Mouse (Mus musculus): ENCODE measurements around the gene Bpi.
A peak's percentile ranks its signal among the peaks of the same experiment; 100 is the strongest.

Gene Bpi

DNA sequence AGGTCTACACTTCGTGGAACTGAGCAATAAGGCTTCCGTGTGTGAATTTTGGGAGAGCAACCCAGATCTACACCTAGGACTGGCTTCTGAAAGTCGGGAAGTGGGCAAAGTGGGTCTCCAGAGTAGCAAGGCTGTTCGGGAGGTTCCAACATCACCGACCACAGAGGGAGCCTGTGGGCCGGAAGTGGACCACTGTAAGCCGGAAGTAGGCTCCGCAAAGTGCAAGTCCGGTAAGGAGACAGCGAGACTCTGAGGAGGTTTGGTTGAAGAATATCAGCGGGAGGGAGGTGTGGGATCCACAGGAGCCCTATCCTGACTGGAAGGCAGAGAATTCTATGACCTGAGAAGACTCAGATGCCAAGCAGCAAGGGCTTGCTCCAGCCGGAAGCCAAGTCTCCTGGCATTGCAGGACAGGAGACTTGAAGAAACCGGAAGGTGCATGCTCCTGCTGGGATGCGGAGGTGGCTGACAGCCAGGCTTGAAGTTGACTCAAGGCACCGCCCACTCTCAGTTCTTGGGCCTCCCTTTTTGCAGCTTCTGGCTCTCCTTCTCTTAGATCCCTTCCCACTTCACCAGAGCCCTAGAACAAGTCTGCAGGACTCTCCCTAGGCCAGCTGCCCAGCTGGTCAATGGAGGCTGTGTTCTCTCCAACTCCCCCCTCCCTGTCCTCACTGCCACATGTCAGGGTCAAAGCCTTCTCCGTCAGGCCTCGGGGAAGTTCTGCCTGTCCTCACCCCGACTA, 14.6 kb upstream of the Bpi start:
- peak; percentile 26 for DNase-seq

DNA sequence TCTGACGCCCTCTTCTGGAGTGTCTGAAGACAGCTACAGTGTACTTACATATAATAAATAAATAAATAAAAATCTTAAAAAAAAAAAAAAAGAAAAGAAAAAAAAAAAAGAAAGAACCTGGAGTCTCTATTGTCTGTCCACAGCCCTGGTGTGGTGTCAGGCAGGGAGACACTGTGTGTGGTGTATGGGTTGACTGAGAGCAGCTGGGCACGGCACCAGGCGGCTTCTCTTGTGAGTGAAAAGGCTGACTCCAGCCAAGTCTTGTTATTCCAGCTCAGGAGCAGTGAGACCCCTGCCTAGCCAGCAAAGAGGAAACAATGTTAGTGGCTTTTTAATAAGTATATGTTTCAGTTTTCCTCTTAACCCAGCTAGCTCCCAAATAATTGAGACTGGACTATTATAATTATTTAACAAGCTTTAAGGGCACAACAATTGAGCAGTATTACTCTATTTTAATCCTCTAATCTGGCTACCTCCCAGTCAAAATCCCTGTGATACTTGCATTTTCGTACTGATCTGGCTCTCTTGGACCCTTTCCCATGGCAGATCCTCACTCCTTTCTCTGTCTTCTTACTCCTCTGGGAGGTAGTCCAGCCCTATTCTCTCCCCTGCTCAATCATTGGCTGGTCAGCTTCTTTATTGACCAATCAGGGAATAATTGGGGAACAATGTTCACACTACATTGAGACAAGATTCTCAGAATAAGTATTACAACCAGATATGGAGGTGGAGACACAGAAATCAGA, 12.6 kb upstream of the Bpi start:
- DNase-seq, result no peak

DNA sequence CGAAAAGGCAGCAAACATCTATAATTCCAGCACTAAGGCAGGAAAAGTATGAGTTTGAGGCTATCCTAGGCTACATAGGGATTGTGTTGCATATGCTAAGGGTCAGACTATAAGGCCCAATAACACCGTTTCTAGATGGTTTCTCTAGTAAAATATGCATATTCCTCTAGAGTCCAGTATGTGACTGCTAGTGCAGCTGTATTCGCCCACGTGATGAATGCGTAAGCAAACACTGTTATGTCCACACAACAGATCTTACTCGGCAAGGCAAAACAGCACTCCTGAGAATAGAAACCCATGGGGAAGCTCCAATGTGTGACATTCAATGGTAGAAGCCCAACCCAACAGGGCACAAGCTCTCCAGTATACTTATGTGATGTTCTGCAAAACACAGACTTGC, 10.0 kb upstream of the Bpi start:
- DNase-seq, result no peak

DNA sequence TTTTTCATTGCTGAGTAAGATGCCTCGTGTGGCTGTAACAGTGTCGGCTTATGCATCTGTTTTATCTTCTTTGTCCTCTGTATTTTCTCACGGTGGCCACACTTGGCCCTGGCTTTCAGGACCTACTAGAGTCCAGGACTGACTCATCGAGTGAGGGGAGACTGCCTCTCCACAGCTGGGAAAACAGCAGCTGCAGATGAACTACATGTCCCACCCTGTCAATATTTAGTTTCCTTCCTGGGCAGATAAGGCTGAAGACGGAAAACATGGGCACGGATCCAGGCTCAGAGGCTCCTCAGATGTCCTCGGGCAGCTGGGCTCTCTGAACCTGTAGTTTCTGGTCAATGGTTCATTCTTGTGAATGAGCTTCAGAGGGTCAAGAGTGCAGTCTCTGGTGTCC, 9.6 kb upstream of the Bpi start:
- no peak for DNase-seq

DNA sequence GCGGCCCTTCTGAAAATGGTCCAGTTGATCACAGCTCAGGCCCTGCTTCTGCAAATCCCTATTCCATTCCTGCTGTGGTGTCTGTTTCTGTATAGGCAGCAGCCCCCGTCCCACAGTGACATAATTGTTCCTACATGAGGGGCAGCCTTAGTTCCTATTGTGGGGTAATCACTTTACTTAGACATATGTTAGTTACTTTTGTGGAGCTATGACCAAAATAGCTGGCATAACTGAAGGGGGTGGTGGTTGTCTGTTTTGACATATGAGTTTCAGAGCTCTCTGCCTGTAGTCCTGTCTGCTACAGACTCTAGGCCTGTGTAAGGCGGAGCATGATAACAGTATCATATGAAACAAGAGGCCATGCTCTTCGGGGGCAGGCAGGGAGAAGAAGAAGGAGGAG, 7.3 kb upstream of the Bpi start:
- peak; percentile 23 for DNase-seq

DNA sequence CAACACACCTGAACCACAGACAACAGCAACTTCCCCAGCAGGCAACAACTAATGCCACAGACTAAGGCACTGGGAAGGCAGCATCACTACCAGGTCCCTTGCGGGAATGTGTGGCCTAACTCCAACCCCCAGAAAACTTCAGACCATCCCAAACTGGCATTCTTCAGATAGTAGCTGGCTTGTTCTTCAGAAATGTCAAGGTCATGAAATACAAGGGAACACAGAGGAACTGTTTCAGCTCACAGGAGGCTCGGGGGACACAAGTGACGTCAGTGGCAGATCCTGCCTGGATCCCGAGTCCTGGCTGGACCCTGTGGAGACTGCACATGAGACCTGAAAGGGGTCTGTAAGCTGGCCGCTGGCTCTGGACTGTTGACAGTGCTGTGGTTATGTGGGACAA, 4.1 kb upstream of the Bpi start:
- DNase-seq, result no peak

DNA sequence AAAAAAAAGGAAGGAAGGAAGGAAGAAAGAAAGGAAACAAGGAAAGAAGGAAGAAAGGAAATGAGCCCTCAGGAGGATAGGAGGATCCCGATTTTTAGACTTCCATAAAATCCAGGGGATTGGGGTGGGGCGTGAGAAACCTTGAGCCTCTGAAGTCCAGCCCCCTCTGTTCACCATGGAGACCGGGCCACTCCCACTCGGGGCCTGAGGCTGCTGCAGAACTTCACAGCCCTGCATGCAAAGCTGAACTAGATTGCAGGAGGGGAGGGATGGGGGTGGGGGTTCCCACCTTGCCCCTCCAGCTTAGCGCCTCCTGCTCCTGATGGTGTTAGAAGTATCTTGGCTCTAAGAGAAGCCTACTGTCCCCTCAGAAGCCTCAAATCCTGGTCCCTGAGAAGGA, 1.0 kb upstream of the Bpi start:
- DNase-seq, result no peak

DNA sequence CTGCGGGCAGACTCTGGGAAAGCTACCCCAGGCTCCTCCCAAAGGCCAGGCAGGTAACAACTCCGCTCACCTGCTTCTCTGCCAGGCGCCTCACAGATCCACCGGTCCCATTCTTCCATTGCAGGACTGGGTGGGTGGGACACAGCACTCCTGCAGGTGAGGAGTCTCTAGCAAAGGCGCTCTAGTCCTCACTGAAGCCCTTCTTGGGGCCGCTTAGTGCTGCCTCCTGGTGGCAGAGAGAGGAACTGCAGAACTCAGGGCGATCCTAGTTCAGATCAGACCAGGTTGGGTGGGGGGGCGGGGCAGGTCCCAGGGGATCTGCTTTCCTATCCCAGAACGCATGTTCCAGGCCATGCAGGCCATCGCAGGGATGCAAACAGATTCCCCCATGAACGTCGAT, 887 bp downstream of the Bpi start:
- DNase-seq, result no peak

DNA sequence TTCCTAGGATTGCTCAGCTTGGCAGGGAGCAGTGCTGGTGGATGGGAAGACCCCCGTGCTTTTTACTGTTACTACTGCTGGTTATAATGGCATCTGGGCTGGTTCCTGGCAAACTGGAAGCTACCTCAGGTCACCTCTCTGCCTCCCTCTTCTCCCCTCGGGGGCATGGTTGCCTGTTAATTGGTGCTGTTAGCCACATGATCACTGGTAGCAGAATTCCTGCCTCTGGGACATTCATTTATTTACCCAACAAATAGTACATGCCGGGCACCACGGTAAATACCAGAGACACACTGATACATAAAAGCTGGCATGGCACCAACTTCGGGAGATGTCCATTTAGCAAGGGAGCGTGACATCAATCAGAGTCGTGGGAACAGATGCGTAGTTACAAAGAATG, 1.6 kb downstream of the Bpi start:
- no peak for DNase-seq

DNA sequence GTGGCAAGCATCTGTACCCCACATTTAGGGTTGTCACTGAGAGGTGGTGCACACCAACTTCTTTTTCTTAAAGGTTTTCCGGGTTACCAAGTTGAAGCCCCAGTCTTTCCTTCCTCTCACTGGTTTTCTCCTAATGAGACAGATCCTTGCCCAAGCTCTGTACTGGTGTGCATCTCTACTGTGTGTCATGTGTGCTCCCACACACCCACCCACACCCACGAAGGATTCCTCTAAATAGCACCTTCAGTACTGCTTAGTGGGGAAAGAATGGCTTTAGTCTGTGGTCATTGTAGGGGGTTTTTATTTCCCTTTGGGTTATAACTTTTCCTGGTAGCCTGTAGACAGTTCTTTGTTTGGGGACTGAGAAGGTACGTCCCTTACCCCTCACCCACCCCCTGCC, 7.0 kb downstream of the Bpi start:
- DNase-seq, result peak; percentile 20

DNA sequence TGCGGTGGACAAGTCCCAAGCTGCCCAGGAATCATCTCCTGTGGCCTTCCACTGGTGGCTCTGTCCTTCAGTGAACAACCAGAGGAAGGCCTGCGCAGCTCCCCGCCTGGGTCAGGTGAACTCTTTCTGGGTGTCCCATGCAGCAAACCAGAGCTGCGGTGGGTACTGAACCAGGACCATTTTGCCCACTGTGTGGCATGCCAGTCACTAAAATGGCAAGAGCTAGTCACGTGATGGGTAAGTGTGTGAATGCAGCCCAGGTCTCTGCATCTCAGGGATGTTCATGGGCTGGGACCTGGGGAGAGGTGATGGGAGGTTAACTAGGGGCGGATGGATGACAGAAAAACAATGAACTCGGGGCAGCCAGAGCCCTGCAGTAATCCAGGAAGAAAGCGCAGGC, 12.1 kb downstream of the Bpi start:
- no peak for DNase-seq

DNA sequence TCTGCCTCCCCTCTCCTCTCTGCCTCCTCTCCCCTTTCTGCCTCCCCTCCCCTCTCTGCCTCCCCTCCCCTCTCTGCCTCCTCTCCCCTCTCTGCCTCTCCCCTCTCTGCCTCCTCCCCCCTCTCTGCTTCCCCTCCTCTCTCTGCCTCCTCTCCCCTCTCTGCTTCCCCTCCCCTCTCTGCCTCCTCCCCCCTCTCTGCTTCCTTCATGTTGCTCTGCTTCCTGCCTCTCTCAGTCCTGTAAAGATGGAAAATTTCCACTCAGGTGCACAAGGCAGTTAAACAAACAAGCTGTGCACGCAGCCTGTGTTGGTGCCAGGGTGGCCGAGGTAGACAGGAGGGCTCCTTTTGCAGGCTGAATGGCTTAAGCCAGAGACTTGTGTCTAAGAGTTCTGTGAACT, 15.8 kb downstream of the Bpi start:
- DNase-seq, result no peak

DNA sequence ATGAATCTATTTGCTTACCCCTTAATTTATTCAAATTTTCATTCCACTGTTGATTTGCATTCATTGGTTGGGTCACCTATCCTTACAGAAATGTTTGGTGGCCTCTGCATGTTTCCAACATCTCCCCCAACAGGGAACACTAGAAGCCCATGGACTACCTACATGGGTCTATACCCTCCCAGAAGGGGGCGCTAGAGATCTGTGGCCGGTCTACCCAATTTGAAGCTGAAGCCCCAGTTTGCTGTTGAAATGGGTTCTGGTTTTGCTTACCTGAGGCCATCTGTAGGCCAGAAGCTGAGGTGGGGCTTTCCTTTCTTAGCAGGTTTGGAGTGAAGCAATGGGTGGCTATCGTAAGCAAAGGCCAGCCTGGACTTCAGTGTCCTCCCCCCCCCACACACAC, 17.5 kb downstream of the Bpi start:
- no peak for DNase-seq

DNA sequence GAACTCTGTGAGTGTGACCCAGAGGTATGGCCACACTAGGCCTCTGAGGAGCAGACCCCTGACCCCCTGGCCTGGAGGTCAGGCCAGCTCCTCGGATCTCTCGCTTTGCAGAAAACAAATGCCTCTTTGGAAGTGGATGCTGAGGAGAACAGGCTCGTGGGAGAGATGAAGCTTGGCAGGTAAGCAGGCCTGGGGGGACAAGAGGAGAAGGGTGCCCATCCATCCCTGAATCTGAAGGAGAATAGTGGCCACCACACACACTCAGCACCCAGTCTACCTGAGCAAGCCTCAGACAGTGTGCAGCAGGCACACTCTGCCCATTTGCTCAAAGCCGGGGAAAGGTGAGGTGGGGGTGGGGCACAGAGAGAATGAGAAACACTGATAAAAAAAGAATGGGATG, 17.9 kb downstream of the Bpi start:
- DNase-seq, result no peak

DNA sequence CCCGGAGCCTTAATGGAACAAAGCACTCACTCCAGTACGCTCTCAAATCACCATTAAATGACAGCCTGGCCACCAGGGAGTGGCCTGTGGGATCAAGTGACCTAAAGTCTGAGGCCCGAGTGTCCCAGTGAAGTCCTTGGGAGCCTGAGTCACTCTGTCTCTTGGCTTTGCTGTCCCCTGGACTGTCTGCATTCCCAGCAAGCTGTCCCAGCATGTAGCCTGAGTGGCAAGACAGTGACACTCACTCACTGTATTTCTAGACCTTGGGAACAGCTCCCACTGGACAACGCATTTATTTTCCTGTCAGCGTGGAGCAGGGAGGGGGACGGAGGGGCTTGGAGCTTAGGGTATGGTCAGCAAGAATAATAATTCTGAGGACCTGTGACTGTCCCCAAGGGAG, 18.6 kb downstream of the Bpi start:
- no peak for DNase-seq

DNA sequence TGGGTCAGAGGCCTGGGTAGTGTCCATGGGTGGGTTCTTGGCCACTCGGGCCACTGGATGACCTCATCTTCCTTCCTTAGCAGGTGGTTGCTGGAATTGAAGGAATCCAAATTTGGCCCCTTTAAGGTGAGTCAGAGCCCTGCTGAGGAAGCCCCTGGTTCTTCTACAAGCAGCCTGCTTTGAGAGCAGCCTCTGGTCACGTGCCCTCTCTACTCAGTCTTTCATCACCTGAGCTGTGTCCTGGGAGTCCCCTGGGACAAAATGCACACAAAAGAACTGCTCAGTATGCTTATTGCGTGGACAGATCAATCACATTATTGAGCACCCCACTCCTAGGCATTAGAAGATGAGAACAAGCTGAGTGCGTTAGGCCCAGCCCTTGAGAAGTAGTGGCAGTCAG, 19.0 kb downstream of the Bpi start:
- DNase-seq, result no peak

DNA sequence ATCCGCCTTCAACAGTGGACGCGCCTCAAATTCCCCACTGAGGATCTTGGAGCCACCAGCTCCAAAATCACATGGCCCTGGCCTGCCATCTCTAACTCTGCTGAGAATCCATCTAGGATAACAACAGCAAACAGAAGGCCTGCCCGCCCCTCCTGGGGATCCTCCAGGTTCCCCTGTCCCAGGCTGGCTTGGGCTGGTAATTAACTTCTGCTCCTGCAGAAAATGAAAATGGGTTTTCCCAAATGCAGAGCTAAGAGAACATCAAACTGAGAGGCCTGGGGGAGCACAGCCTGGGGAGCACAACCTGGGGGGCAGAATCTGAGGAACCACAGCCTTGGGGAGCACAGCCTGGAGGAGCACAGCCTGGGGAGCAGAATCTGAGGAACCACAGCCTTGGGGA, 21.8 kb downstream of the Bpi start:
- DNase-seq, result no peak

DNA sequence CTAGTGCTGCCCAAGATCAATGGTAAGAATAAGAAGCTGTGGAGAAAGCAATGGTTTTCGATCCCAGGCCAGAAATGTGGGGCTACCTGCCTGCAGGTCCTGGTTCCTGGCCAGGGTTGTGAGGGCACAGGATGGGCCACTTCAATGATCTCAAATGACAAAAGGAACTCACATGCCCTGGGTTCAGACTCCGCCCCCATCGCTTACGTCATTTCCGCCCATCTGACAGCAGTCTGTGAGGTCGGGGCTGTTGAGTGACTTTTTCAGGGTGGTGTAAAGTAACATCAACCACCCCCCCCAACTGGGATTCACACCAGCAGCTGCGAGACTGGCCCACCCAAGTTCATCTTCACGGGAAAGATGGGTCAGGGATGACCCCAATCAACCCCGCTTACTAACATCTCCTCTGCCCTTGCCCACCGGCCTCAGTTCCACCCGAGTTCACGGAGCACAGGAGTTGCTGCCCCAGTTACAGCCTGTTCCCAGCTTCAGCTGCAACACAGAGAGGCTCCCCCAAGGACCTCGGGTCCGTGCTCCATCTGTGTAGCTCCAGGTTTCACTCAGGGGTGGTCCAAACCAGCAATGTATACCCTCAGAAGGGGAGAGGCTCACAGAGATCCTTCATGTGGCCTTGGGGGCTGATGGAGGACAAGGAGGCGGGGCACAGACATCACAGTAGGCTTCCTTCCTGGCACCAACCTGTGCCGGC, 23.8 kb downstream of the Bpi start:
- DNase-seq, result no peak

DNA sequence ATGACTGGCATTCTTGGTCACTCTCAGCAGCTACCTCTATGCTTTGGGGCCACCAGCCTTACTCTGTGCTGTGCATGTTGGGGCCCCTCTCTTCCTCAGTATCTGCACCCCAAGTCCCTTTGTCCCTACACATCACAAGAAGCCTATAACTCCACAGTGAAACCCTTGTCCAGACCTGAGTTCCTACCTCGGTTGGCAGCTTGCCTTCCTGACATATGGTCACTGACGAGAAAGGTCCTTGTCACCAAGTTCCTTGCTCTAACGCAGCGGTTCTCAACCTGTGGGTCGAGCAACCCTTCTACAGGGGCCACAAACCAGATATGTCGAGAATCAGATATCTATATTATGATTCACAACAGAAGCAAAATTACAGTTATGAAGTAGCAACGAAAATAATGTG, 25.2 kb downstream of the Bpi start:
- DNase-seq, result no peak

DNA sequence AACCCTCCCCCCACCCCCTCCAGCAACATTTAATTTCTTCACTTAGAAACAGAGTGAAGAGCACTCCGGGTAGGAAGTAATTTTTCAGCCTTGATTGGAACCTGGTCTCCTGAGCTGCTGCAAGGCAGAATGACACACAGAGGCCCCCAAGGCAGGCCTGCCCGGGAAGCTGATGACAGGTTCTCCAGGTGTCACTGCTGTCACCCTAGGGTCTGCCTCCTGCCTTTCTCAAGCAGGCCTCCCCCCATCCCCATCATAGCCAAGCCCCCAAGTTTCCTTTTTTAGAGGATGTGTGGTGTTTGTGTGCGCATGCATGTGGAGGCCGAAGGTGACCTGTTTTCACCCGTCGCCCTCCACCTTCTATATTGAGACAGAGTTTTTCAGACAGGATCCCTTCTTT, 25.9 kb downstream of the Bpi start:
- DNase-seq, result no peak

DNA sequence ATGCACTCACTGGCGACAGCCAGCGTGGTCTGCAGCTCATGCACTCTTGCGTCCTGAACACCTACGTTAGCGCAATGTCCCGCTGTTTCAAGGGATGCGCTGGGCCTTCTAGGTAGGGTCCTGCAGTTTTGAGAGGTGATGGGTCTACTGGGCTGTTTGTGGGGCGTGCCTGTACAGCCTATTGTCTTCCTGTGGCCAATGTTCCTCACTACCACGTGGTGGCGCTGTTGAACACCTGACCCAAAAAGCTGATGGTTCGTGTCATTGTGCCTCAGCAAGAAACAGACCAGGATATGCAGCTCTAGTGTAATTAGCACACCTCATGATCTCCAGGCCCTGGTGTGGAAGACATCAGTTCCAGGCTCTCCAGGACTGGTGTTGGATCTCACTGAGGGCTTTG, 26.7 kb downstream of the Bpi start:
- DNase-seq, result no peak

DNA sequence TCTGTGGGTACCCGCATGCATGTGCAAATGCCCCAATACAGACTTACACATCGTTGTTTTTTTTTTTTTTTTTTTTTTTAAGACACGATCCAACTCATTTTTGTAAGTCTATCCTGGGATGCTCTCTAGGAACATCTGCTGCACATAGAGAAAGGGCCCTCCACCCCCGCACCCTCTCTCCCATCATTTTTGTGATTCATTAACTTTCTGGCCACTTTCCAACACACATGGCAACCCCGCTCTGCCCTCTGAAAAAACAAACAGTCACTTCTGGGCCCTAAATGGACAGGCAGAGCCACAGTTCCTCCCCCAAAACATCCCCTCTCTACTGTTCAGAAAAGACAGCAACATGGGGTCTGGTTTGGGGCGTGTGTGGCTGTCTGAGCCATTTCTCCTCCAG, 27.8 kb downstream of the Bpi start:
- peak; percentile 45 for DNase-seq

DNA sequence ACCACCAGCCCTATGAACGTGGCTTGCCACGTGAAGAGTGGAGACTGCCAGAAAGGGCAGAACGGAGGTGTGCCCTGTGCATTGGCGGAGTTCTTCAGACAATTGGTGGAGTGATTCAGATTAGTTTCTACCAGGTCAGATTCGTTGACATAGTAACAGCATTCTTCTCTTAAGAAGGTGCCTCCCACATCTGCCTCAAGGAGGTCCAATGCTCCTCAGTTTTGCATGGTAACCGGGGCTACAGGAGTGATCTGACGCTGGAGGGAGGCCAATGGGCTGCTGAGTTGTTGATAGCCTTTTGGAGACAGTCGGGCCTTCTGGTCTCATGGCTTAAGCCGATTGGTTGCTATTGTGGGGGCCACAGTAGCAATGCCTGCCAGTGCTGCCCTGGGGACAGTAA, 37.8 kb downstream of the Bpi start:
- DNase-seq, result no peak

DNA sequence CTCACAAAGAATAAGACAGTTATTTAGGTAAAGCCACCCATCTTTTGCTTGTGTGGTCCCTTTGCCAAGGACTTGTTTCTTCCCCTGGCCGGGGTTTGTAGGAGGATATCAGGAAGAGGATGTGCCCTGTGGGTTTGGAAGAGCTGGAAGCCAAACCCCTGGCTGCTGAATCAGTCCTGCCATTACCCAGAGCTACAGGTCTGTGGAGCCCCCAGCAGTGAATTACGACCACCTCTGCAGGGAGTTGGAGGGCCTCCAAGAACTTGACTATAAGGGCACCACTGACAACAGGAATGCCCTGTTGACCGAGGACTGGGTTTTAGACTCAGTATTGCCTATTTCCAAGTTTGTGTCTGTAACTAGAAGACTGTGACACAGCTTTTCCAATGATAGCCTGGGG, 41.3 kb downstream of the Bpi start:
- DNase-seq, result no peak

All from layer of hippocampus, adult 9-11 months (tissue).